Mouse (Mus musculus) forelimb bud, embryonic 11.5 days (tissue): ENCODE results near the gene Dmrtc2.
A peak's percentile ranks its signal among the peaks of the same experiment; 100 is the strongest.
"Not testable (repeated sequence)": the region's sequence is repeated elsewhere in the genome, so short reads cannot be mapped to it uniquely, and the experiment has no call there.

Experiments
- DNase-seq: peaks from one replicate; pipeline ENCODE4 v3.0.0-alpha.2; 2012; ENCODE audit warnings: low read depth, low spot score

The Dmrtc2 gene

DNA sequence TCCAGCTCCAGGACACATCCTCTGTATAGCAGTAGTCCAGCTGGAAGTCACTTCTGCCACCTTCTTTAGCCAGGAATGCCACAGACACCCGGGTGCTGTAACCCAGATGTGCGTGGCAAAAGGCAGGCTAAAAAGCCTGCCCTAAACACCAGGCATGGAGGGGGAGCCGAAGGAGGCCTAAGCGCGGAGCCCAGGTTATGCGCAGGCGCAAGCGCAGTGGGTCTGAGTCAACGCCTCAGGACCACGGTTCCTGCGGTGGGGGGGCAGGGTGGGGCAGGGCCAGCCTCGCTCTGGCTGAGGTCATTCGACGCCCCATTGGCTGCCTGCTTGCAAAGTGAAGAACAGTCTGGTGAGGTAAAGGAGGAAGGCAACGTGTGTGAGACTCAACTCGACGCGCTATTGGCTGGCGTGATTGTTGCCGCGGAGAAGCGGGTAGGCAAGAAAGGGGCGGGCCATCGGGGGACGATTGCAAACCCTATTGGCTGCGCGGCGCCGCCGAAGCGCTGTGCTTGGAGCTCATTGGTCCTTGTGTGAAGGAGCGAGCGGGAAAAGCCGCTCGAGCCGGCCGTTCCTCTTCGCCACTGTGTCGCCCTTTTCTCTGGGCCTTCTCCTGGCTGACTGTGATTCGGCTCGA, at the start of gene Dmrtc2, which contains the start of gene Lypd4:
Gene Dmrtc2 (plus strand): TSS at position 526 of the 634 bp plus-strand sequence.
Gene Lypd4 (minus strand): TSS at position 410 of the 634 bp plus-strand sequence.
- no peak for DNase-seq

DNA sequence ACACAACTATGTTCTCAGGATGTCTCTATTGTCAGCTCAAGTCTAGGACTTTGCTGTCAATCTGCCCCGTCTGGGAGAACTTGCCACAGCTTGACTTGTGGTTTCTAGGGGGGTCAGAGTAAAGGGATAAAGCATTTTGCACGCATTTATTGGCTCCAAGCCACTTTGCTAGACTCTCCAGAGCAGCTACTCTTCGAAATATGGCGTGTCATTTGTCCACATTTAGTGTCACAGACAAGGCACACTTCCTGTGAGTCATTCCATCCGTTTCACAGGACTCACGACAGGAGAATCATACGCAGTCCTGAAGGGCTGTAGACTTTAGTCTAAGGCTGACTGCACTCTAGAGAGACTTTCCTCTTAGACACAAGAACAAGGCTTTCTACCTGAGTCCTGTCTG, 45.4 kb upstream of the Dmrtc2 start:
- DNase-seq: no peak

DNA sequence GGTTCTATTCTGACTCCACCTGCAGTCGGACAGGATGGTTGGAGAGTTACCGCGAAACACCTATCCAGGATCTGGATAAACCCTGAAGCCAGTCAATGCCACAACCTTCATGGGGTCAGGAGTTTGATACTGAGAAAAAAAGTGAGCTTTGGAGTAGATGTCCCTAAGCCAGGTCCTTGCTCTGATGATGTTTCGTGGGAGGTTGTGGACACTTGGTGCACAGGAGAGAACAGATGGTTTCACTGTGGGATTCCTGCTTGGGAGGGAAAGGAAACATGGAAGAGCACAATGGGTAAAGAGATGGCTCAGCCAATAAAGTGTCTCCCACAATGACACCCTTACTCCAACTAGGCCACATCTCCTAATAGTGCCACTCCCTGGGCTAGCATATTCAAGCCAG, 42.7 kb upstream of the Dmrtc2 start:
- no peak for DNase-seq

DNA sequence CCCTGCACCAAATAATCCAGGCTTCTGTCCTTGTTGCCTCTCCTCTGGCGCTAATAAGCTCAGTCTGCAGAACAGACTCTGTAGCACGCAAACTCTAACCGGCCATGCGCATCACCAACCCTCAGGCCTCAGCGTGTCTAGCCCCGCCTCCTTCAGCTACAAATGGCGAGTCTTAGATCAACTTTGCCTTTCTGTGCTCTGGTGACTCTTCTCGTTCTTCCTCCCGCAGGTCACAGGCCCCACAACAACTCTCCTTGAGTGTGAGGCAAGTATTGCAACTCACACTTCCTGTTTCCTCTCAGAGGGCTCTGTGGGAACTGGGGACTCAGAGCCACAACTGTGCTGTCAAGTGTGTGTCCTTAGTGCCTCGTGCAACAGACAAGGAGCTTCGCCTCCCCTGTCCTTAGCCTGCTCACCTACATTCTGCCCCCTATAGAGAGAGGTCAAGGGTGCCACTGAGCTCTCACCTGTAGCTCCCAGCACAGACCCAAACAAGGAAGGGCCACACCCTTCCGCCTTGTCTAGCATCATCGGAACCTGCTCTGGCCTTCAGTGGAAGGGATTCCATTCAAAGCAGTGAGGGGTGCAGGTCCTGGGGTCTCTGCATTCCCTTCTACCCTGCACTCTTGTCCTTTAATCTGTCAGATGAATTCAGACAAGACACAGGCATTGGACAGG, 31.0 kb upstream of the Dmrtc2 start:
- DNase-seq: not testable (repeated sequence)

DNA sequence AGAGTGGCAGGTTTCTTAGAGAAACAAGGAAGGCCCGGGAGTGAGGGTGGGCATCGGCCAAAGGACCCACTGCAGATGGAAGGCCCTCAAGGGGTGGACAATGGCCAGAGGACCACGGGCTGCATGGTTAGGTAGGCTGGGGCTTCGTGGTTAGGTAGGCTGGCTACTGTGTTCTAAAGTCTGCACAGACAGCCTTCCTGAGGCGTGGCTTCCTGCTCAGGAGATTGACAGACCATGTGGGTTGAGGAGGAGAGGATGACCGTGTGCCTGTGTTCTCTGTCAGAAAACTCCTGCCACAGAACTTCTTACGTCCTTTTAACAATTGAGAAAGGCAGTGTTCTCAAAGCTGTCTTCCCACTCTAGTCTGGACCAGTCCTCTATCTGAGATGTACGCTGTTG, 30.4 kb upstream of the Dmrtc2 start:
- no peak for DNase-seq

DNA sequence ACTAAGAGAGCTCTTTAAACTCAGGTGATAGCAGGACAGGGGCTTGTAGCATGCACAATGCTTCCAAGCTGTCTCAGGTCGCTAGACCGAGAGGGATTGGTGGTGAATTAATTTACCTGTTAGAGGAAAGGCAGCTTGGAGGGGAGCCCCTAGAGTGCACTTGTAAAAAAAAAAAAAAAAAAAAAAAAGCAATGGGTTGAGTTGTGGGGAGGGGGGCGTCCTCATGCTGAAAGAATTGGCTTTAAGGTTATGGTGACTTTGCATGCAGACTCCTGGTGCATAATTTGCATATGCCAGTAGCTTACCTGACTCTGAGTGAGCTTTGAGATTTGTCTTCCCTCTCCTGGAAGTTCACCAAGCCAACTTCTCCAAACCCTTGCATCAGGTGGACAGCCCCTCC, 29.5 kb upstream of the Dmrtc2 start:
- no peak for DNase-seq

DNA sequence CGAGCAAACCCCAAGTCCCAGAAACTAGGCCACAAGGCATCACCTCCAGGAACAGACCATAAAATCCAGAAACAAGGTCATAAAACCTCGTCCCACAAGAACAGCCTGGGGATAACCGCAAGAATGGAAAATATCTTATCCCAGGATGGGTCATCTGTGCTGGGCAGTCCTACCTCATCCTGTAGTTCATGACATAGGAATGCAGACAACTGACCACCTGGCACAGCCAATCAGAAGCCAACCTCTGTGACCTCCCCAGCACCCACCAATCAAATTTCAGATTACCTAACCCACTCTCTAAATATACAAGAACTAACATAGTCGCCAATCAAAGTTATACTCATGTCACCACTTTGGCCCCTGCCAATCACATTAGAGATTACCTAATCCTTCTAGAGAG, 28.8 kb upstream of the Dmrtc2 start:
- DNase-seq: no peak

DNA sequence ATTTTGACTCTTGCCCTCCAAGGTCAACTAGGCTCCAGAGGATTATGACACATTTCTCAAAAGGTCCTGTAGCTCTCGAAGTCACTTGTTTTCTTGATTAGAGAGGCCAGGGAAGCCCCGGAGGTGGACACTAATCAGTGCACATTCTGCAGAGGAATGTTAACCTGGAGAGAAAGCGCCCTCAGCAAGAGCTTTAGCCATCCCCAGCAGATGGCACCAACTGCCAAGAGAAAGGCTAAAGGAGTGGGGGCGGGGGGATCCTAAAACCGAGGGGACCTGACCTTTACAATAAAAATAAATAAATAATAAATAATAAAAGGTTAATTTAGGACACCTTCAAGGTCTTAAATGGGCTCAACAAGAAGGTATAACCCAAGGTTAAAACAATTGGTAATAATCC, 25.7 kb upstream of the Dmrtc2 start:
- DNase-seq: no peak

DNA sequence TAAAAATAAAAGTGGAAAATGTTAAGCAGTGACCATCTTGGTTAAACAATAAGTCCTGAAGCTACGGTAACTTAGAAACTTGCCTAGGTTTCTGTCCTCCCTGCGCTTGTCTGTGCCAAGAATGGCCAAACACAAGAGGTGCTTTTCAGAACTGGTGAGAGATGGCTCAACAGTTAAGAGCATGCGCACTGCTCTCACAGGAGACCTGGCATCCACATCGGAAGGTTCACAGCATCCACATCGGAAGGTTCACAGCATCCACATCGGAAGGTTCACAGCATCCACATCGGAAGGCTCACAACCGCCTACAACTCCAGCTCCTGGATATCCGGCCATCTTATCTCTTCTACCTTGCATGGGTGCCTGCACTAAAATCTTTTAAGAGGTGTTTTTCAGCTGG, 24.7 kb upstream of the Dmrtc2 start:
- DNase-seq: no peak

DNA sequence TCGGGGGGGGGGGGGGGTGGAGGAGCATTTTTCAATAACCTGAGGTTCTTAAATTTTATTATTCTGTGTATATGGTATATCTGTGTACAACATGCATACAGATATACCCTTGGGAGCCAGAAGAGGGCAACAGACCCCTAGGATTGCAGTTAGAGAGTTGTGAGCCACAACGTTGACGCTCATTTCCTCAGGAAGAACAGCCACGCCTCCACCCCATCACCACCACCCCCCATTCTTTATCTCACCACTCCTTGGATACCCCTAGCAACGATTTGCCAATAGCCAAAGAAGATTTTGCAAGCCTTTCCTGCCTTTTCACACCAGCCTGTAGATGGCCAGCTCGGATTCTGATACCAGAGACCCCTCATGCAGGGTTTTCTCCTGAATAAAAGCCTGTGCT, 24.1 kb upstream of the Dmrtc2 start:
- DNase-seq: peak; percentile 37

DNA sequence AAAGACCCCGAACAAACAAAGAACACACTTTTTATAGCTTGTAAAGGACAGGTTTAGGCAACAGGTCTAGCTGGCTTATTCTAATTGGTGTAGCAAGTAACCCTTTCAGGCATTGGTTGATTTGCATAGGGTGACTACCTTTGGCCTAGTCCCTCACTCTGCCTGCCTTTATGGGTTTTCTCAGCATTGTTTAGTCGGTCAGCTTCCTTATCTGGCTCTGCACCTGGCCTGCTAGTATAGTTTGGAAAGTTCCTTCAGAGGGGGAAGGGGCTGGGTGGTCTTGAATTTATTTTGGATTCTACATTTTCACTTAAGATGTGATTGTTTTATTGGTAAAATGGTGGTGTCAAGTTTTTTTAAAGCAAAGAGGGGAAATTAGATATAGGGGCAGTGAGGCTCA, 23.3 kb upstream of the Dmrtc2 start:
- not testable (repeated sequence) for DNase-seq

DNA sequence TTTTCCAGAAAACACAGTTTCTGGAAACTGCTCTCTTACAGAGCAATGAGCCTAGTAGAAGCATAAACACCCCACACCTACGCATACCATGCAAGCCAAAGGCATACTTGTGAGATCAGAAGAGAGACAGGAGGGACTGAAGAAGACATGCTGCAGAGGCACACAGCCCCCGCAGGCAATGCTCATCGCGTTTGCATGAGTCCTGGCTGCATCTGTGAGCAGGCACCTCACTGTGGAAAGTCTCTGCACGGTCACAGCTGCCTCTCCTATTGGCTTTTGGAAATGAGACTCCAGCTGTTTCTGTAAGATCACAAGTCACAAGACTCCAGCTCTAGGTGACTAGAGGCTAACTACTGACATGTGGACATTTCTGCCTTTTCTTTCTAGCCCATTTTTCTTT, 19.7 kb upstream of the Dmrtc2 start:
- peak; percentile 16 for DNase-seq

DNA sequence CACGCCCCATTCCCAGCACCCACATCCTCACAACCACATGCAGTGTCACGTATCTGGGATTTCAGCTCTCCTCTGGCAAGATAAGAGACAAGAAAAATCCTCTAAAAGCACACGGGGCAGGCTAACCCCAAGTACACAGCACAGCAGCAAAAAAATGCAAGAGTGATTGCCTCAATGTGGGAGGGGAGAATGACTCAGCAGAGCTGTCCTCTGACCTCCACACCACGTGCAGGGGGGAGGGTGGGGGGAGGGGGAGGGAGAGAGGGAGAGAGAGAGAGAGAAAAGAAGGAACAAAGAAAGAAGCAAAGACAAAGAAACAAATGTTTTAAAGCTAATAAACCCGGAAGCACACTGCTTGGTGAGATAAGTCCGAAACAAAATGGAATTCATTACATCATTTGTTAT, 19.0 kb upstream of the Dmrtc2 start:
- DNase-seq: peak; percentile 35

DNA sequence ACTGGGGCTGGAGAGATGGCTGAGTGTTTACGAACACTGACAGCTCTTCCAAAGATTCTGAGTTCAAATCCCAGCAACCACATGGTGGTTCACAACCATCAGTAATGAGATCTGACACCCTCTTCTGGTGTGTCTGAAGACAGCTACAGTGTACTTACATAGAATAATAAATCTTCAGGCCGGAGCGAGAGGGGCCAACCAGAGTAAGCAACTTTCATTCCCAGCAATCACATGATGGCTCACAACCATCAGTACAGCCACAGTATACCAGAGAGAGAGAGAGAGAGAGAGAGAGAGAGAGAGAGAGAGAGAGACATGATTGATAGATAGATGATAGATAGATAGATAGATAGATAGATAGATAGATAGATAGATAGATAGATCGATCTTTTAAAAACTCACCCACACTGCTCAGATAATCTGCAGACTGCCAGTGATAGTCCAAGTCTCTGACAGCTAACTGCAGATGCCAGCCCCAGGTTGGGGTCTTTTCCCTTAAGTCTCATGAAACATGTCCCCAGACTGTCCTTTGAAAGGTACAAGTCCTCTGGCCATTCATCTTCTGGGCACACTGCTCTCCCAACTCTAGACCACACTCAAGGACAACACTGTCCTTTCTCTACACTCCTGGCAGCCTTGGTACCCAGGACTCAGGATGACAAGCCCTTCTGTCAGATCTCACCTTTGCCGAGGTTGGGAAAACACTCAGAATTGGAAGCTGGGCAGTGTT, 18.1 kb upstream of the Dmrtc2 start:
- no peak for DNase-seq

DNA sequence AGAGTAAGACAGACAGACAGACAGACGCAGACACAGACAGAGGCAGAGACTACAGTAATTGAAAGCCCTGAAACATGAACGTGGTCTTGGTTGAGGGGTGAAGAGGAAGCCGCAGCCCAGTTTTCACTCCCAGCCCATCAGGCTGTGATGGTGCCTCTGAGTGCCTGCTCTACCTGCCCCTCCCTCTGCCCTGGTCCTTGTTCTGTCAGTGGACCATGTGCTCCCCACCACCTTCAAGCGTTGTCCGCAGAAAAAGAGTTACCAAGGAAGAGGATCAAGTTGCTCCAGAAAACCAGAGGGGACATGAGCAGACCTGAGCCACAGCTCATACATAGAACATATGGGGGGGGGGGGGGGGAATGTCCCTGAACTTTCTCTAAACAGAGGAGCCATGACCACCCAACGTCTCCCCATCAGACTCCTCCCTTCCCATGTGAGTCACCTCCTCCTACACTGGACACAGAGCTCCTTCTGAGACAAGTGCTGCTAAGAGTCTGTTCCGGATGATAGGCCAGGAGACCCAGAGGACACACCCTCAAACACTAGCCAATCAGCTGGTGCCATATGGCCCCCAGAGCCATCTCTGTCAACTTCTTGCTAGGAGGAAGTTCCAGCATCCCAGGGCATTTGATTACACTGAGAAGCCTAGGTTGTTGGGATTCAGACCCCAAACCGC, 17.2 kb upstream of the Dmrtc2 start:
- DNase-seq: no peak

DNA sequence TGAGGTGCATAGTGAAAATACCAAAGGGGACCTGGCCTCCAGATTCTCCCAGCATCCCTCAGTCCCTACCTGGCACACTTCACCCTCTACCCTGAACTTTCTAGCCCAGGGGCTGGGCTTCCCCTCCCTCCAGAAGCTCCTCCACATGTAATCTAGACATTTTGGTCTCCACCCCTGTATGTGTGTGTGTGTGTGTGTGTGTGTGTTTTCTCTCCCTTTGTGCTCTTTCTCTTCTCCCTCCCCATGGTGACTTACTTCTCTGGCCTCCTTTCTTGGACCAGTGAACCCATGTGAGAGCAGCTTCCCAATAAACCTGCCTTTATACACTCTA, 16.7 kb upstream of the Dmrtc2 start:
- DNase-seq: no peak

DNA sequence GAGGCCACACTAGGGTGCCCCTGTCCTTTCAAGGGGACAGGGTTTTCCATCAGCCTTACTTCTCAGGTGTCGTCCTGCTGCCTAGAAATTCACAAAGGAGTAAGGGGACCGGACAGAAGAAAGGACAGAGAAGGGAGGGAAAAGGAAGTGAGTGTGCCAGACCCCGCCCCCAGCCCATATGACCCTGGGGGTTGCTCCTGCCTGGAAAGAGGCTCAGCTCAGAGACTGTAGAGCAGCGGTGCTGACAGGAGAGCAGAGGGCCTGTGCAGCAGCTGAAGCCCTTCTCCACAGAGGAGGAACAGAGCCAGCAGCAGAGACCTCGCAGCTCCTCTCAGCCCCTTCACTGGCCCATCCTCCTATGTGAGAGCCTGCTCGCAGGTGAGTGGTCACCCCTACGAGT, 16.2 kb upstream of the Dmrtc2 start:
- no peak for DNase-seq

DNA sequence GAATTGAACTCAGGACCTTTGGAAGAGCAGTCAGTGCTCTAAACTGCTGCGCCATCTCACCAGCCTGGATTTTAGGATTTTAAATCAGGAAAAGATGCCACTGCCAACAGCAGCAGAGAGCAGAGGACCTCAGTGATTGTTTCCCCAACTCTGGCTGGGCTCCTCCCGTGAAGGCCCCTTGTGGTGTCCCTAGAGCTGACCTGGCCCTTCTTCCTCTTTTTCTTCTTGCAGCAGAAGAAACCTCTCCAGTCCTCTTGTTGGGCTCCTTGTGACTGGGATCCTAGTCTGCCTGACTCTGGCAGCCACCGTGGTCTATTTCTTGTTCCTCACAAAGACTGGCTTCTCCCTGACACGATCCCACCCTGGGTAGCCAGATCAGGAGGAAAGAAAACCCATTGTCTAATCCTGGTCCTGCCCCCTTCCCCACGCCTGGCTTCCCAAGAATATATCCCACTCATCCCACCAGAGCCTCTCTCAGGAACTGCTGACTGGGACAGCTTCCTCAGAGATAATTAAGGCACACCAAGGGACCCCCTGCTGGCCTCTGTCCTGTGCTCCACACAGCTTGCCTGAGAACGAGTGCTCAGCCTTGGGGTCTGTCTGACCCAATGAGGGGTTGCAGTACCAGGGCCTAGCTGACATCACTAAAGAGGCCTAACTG, 13.3 kb upstream of the Dmrtc2 start:
- no peak for DNase-seq

DNA sequence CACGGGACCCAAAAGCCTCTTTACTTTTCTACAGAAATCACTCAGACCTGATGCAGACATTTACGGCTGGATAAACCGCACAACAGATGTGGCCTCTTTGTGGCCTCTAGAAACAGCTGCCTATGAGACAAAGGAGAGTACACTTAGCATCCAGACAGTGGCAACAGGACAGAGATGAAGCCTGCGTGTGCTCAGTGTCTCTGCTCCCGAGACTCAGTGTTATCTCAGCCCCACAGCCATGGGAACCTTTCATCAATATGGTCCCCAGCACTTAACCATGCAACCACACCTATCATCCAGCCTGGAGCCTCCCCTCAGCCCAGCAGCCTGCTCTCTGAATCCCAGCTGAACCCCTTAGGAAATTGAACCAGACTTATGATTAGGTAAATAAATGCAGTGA, 10.6 kb upstream of the Dmrtc2 start:
- no peak for DNase-seq

DNA sequence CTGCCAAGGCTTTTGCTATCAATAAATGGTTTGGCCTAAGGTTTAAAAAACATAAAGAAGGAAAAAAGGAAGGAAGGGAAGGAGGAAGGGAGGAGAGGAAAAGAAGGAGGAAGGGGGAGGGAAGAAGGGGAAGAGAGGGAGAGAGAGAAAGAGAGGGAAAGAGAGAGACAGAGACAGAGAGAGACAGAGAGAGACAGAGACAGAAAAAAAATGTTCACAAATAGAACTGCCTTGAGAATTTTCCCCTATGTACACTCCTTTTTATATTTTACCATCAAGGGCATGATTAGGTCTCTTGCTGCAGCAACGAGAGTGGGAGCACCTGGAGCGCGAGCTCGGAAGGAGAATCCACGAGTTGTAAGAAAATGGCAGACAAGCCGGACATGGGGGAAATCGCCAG, 7.9 kb upstream of the Dmrtc2 start, which contains the start of gene Gm9844:
Gene Gm9844 (plus strand): TSS at position 301 of the 400 bp plus-strand sequence.
- DNase-seq: no peak

DNA sequence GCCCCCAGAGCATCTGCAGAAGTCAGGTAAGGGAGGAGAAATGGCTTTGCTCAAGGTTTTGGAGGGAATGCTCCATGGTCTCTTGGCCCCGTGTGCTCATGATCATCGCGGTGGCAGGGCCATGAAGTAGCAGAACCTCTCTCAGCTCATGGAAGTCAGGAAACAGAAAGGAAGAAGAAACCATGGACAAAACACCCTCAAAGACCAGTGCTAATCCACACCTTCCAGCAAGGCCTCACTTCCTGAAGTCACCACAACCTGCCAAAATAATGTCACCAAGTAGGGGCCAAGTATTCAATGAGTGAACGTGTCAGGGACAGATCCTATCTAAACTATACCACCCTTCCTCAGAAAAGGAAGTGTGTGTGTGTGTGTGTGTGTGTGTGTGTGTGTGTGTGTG, 7.0 kb upstream of the Dmrtc2 start:
- DNase-seq: no peak

DNA sequence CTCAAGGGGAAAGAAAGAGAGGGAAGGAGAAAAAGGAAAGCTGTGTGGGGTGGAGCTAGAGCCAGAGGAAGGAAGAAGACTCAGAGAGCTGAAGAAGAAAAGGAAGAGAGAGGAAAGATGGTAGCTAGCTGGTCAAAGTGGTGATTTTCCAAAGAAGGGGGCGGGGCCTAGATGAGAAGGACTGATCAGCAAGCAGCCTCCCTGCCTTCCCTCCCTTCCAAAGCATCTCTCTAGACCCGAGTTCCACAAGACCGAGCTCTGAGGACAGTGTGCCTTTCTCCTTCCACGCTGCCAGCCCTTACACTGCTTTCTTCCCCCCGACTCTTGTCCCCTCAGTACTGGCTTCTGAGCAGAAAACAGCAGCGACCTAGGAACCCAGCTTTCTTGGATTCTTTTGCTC, 5.7 kb upstream of the Dmrtc2 start:
- DNase-seq: no peak
